Mouse (Mus musculus) heart, adult 2 months (tissue): ENCODE measurements around the gene Wdr26. TPM values are rescaled to one million over a fixed set of nuclear protein-coding genes. Genes with fewer than 3 reads are reported as not detected.

ENCODE experiments used
- DNase-seq, 2 experiments: peaks; one replicate each; pipeline ENCODE4 v3.0.0; 2021
- H3K27ac ChIP-seq: fragments of 200-600 bp; 2 replicates; pipeline ENCODE4 v1.8.1; 2022
- H3K27me3 ChIP-seq: fragments of 200-500 bp; 2 replicates; pipeline ENCODE4 v1.6.1; 2012; ENCODE audit warnings: mild to moderate bottlenecking, low read length, inconsistent platforms, mixed read lengths; ENCODE audit not compliant: control insufficient read depth, insufficient read depth
- H3K36me3 ChIP-seq: fragments of 200-500 bp; 2 replicates; pipeline ENCODE4 v1.6.1; 2012; ENCODE audit warnings: low read length, inconsistent platforms; ENCODE audit not compliant: control insufficient read depth, insufficient read depth
- H3K4me1 ChIP-seq: fragments of 200-500 bp; 2 replicates; pipeline ENCODE4 v1.6.1; 2011; ENCODE audit warnings: low read length; ENCODE audit not compliant: control insufficient read depth, insufficient read depth
- H3K4me3 ChIP-seq: fragments of 200-600 bp; 2 replicates; pipeline ENCODE4 v1.8.1; 2022
- H3K79me2 ChIP-seq: fragments of 200-500 bp; replicated peaks from 2 replicates; pipeline ENCODE4 v1.6.1; 2012; ENCODE audit warnings: mild to moderate bottlenecking, inconsistent platforms, low read length, moderate library complexity, mixed read lengths; ENCODE audit not compliant: control insufficient read depth, insufficient read depth
- H3K9ac ChIP-seq: fragments of 200-500 bp; 2 replicates; pipeline ENCODE4 v1.6.1; 2012; ENCODE audit warnings: low read depth, mild to moderate bottlenecking, control low read depth, inconsistent platforms, low read length, mixed read lengths
- CTCF ChIP-seq: fragments of 200-600 bp; IDR thresholded peaks from 2 replicates; pipeline ENCODE4 v1.8.1; 2022; ENCODE audit warnings: antibody characterized with exemption, mild to moderate bottlenecking, moderate library complexity
- EP300 ChIP-seq: fragments of 200-500 bp; IDR thresholded peaks from 2 replicates; pipeline ENCODE4 v1.6.1; 2011; ENCODE audit warnings: low read depth, low read length, control low read depth; ENCODE audit not compliant: insufficient read depth
- POLR2A ChIP-seq: fragments of 200-500 bp; IDR thresholded peaks from 2 replicates; pipeline ENCODE4 v1.6.1; 2011; ENCODE audit warnings: mild to moderate bottlenecking, low read depth, low read length, control low read depth; ENCODE audit not compliant: insufficient read depth
- WGBS: fragments of 180-500 bp; shearing (Covaris S2); methylation state at CpG from one replicate; pipeline ENCODE4 v1.1.7; 2018; 5-methylcytosine and 5-hydroxymethylcytosine counted together
- intact Hi-C: fragments of 180-260 bp; cut with DNase I; formaldehyde crosslinking; loops from one replicate; pipeline ENCODE4 v1.15.1; 2025
- polyA plus RNA-seq: library from polyadenylated mRNA; depleted of rRNA; stranded (reverse); fragments of >200 nt; gene quantifications from 2 replicates; pipeline ENCODE4 v1.2.3, GENCODE M21; 2012
- total RNA-seq, 2 experiments: library from RNA; stranded (reverse); gene quantifications; 2 replicates each; pipeline ENCODE4 v1.2.3; 2021

Wdr26 gene
- total and polyA plus RNA-seq, 3 experiments: 30.2 to 99.7 (median 86.3) TPM

- Histone ChIP-seq H3K9ac (no peak overlapping the region), H3K79me2 (no peaks in the 10 kb centered on the region), H3K27ac (no peak overlapping the region; the same call in 1 of the 2 replicates), H3K36me3 (no peaks in the 10 kb centered on the region), H3K27me3 (no peaks in the 10 kb centered on the region), H3K4me3 (no peak overlapping the region), H3K4me1 (peaks cover 10% of the 10 kb centered on the region)
- TF ChIP-seq EP300: no peak
- TF ChIP-seq POLR2A: no peak
- no peak for TF ChIP-seq CTCF
- intact Hi-C loops: no loop called here
- no peak for DNase-seq
- WGBS: 78% methylated on average over 5 of the region's 5 CpGs
Measured at GRCm38 (mm10) chr1:181258616-181259015, 46.8 kb upstream of the Wdr26 start.

- intact Hi-C loops: no loop called here
- H3K9ac ChIP-seq: peak overlapping the region; percentile 48
- no peaks in the 10 kb centered on the region for H3K27me3 ChIP-seq
- 65% methylated on average over 20 of the region's 20 CpGs for WGBS
- peaks cover 10% of the 10 kb centered on the region for H3K4me1 ChIP-seq
- TF ChIP-seq EP300 (peak; percentile 86), CTCF (no peak), POLR2A (peak; percentile 74)
- H3K4me3 ChIP-seq: peak overlapping the region; percentile 59
- DNase-seq: peak; percentile 67 to 76
- no peaks in the 10 kb centered on the region for H3K36me3 ChIP-seq
- no peaks in the 10 kb centered on the region for H3K79me2 ChIP-seq
- peak overlapping the region; percentile 95 for H3K27ac ChIP-seq
Measured at GRCm38 (mm10) chr1:181257585-181258555, 46.1 kb upstream of the Wdr26 start.

- 5% methylated on average over 36 of the region's 36 CpGs for WGBS
- TF ChIP-seq EP300 (peak; percentile 74), CTCF (no peak), POLR2A (peak; percentile 79)
- H3K27ac ChIP-seq: peak overlapping the region; percentile 95
- H3K4me3 ChIP-seq: peak overlapping the region; percentile 59
- H3K27me3 ChIP-seq: no peaks in the 10 kb centered on the region
- DNase-seq: peak; percentile 85 to 91
- H3K79me2 ChIP-seq: no peaks in the 10 kb centered on the region
- intact Hi-C loops: no loop called here
- H3K9ac ChIP-seq: peak overlapping the region; percentile 72
- H3K4me1 ChIP-seq: peaks cover 10% of the 10 kb centered on the region
- H3K36me3 ChIP-seq: no peaks in the 10 kb centered on the region
Measured at GRCm38 (mm10) chr1:181256689-181257584, 45.1 kb upstream of the Wdr26 start.

- Histone ChIP-seq H3K27me3 (no peaks in the 10 kb centered on the region), H3K79me2 (no peaks in the 10 kb centered on the region), H3K4me1 (peaks cover 10% of the 10 kb centered on the region), H3K36me3 (no peaks in the 10 kb centered on the region), H3K9ac (peak overlapping the region; percentile 72), H3K4me3 (peak overlapping the region; percentile 59), H3K27ac (peak overlapping the region; percentile 95)
- intact Hi-C loops: no loop called here
- WGBS: 2% methylated on average over 20 of the region's 20 CpGs
- peak; percentile 74 to 78 for DNase-seq
- TF ChIP-seq EP300 (no peak), POLR2A (no peak; the same call in 1 of the 2 replicates), CTCF (peak; percentile 54)
Measured at GRCm38 (mm10) chr1:181255891-181256688, 44.3 kb upstream of the Wdr26 start.

DNA sequence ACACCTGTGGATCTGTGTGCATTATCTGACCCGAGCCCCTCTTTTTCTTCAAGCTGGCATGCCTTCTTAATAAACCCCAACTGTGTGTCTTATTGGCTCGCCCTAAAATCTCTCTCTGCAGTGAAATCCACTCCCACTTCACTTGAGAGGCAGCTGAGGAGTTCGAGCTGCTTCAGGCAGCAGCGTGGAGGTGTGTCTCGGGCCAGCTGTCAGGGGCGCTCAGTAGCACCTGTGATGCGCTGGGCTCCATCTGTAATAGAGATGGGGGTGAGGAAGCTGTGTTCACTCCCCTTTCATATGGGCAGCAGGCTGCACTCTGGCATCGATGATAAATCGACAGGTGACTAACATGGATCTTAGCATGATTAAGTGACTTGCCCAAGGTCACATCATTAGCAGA lies 43.6 kb upstream of the Wdr26 start:
- WGBS: 78% methylated on average over 9 of the region's 9 CpGs
- Histone ChIP-seq H3K9ac (no peak overlapping the region), H3K36me3 (no peaks in the 10 kb centered on the region), H3K27me3 (no peaks in the 10 kb centered on the region), H3K79me2 (no peaks in the 10 kb centered on the region), H3K4me1 (peaks cover 10% of the 10 kb centered on the region), H3K4me3 (no peak overlapping the region), H3K27ac (peak overlapping the region; percentile 95)
- intact Hi-C loops: no loop called here
- TF ChIP-seq POLR2A (no peak), EP300 (no peak), CTCF (no peak)
- no peak for DNase-seq
